Mouse (Mus musculus) thymus, postnatal 10 days (tissue): ENCODE results near the gene Palb2.

Experiments used
- DNase-seq, 2 experiments: peaks; one replicate each; pipeline ENCODE4 v3.0.0; 2021; ENCODE audit warnings: low spot score in 2 of 2

Gene Palb2

GRCm38 (mm10) chr7:122132497-122133337 is at the start of gene Palb2, which contains the start of gene Dctn5:
TSS of gene Palb2 (minus strand) at chr7:122132985.
TSS of gene Dctn5 (plus strand) at chr7:122133041.
- peak; percentile 98 for DNase-seq

- DNase-seq: no peak
Observed at GRCm38 (mm10) chr7:122180720-122181119, 47.9 kb upstream of the Palb2 start.

- no peak for DNase-seq
Observed at GRCm38 (mm10) chr7:122171613-122172012, 38.8 kb upstream of the Palb2 start.

- DNase-seq: no peak
Observed at GRCm38 (mm10) chr7:122170705-122171104, 37.9 kb upstream of the Palb2 start.

- no peak for DNase-seq
Observed at GRCm38 (mm10) chr7:122167203-122167602, 34.4 kb upstream of the Palb2 start.

- no peak for DNase-seq
Observed at GRCm38 (mm10) chr7:122163766-122164165, 31.0 kb upstream of the Palb2 start.

- DNase-seq: peak in 1 of 2 experiments; percentile 16
Observed at GRCm38 (mm10) chr7:122160037-122160436, 27.3 kb upstream of the Palb2 start.

GRCm38 (mm10) chr7:122158915-122159902 is 26.4 kb upstream of the Palb2 start, which contains the start of gene Plk1:
TSS of gene Plk1 (plus strand) at chr7:122159439.
- peak; percentile 69 to 76 for DNase-seq

GRCm38 (mm10) chr7:122158488-122158887 is 25.7 kb upstream of the Palb2 start:
- DNase-seq: no peak

GRCm38 (mm10) chr7:122152473-122152872 is 19.7 kb upstream of the Palb2 start:
- DNase-seq: no peak

- no peak for DNase-seq
Observed at GRCm38 (mm10) chr7:122140991-122141390, 8.2 kb upstream of the Palb2 start.

GRCm38 (mm10) chr7:122138190-122138589 is 5.4 kb upstream of the Palb2 start:
- no peak for DNase-seq

GRCm38 (mm10) chr7:122137071-122137470 is 4.3 kb upstream of the Palb2 start:
- DNase-seq: no peak

GRCm38 (mm10) chr7:122135070-122135469 is 2.3 kb upstream of the Palb2 start:
- peak in 1 of 2 experiments; percentile 10 for DNase-seq

GRCm38 (mm10) chr7:122133338-122133625 is 497 bp upstream of the Palb2 start:
- DNase-seq: no peak

GRCm38 (mm10) chr7:122131834-122132233 is 951 bp downstream of the Palb2 start:
- DNase-seq: no peak

GRCm38 (mm10) chr7:122126946-122127345 is 5.8 kb downstream of the Palb2 start:
- no peak for DNase-seq

- no peak for DNase-seq
Observed at GRCm38 (mm10) chr7:122125636-122126035, 7.1 kb downstream of the Palb2 start.

GRCm38 (mm10) chr7:122123518-122123917 is 9.3 kb downstream of the Palb2 start:
- no peak for DNase-seq

- no peak for DNase-seq
Observed at GRCm38 (mm10) chr7:122108206-122108605, 24.6 kb downstream of the Palb2 start.

- DNase-seq: peak; percentile 66 to 82
Observed at GRCm38 (mm10) chr7:122101747-122102244, 31.0 kb downstream of the Palb2 start, which contains the start of gene Ndufab1. TSS of gene Ndufab1 (minus strand) at chr7:122101886.
